Comparison of ENCODE assay signal across 8 mouse cellular contexts in the genomic region with DNA sequence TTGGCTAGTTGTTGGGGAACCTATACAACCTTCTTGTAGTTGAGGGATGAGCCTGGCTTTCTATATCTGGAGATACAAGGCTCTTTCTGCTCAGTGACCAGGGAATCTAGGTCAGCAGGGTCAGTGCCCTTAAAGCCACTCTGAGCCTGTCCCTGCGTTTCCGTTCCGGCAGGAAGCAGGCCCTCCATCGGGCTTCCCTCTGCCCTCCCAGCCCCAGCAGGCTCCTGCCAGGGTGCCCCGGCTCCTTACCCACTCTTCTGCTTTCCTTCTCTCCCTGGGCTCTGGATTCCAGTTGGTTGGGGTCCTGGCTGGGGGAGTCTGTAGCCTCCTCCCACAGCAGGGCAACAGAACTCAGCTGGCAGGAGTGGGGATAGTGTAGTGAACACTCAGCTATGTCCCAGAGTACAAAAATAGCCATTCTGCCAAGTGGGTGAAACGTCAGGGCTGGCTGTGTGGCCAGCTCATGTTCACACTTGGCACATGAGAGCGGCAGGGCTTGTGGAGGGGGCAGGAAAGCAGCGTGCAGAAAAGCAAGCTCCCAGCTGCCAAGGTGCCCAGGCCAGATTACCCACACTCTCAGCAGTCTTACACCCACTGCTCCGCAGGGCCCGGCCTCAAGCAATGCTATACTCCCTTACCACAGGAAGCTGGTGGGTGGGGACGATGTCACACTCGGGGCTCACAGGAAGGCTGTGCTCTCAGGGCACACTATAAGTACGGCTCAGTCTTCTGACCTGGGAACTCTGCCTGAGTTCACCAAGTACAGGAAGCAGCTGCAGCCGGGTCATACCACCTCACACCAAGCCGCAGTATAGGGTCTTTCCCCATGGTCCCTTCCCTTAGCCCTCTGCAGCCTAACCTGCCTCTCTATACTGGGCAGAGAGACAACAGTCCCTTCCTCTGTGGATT. TPM values are rescaled to one million over a fixed set of nuclear protein-coding genes. Genes with fewer than 3 reads are reported as not detected.
A peak's percentile ranks its signal among the peaks of the same experiment; 100 is the strongest.
DNase-seq lines count a peak whose midpoint lies in the region; ATAC-seq and TF ChIP-seq lines count a peak whose summit lies in the region.

No protein-coding gene starts in this region.

- peak overlapping the region; percentile 56 for H3K9ac ChIP-seq in heart, embryonic 15.5 days
- H3K9ac ChIP-seq in liver, embryonic 11.5 days (ENCODE audit: low read depth, low read length), result no peak overlapping the region

- H3K27me3 ChIP-seq in C2C12 (ENCODE audit: control insufficient read depth, insufficient read depth, insufficient read length), result no peaks in the 10 kb centered on the region
- H3K27me3 ChIP-seq in heart, embryonic 15.5 days, result no peaks in the 10 kb centered on the region
- H3K27me3 ChIP-seq in liver, embryonic 11.5 days (replicated peaks; ENCODE audit: control insufficient read depth, insufficient read depth, low read length), result no peaks in the 10 kb centered on the region

- 28% methylated on average over 15 of the region's 15 CpGs for WGBS in heart, embryonic 15.5 days
- WGBS in liver, embryonic 11.5 days, result 36% methylated on average over 15 of the region's 15 CpGs

- no peaks in the 10 kb centered on the region for H3K9me3 ChIP-seq in heart, embryonic 15.5 days (replicated peaks)
- no peaks in the 10 kb centered on the region for H3K9me3 ChIP-seq in liver, embryonic 11.5 days (ENCODE audit: control insufficient read depth, low read length)

- H3K36me3 ChIP-seq in C2C12 (ENCODE audit: control insufficient read depth, insufficient read depth), result no peaks in the 10 kb centered on the region
- no peaks in the 10 kb centered on the region for H3K36me3 ChIP-seq in heart, embryonic 15.5 days
- no peaks in the 10 kb centered on the region for H3K36me3 ChIP-seq in liver, embryonic 11.5 days (ENCODE audit: control insufficient read depth, insufficient read depth, low read length)

- H3ac ChIP-seq in C2C12 (ENCODE audit: control insufficient read depth, insufficient read length, low read depth), result peak overlapping the region; percentile 31

- H3K79me3 ChIP-seq in C2C12 (ENCODE audit: low read depth), result no peaks in the 10 kb centered on the region

- 0 out of 2 replicates have a peak, but pooled peaks have one; percentile 20 for ATAC-seq in erythroblast, adult 5-6 weeks (replicated peaks; ENCODE audit: low FRiP score, poor library complexity, severe bottlenecking)
- peak; percentile 83 for ATAC-seq in heart, embryonic 15.5 days (replicated peaks; ENCODE audit: insufficient number of reproducible peaks, insufficient read depth, low FRiP score, low read depth)
- peak; percentile 75 for ATAC-seq in liver, embryonic 11.5 days (replicated peaks; ENCODE audit: low FRiP score)

- peak; percentile 88 to 90 for DNase-seq in adrenal gland, postnatal 36 days
- DNase-seq in kidney, postnatal 14 days, result peak; percentile 89
- DNase-seq in liver, embryonic 11.5 days (ENCODE audit: low spot score), result peak; percentile 46
- peak; percentile 94 to 96 for DNase-seq in natural killer cell, adult 2 months (ENCODE audit: low spot score in 2 of 2)
- peak; percentile 36 for DNase-seq in testis, postnatal 14 days (ENCODE audit: low spot score)

- H3K79me2 ChIP-seq in C2C12 (ENCODE audit: control insufficient read depth, insufficient read depth), result peaks cover 14% of the 10 kb centered on the region

- H3K27ac ChIP-seq in heart, embryonic 15.5 days, result peak overlapping the region; percentile 97
- no peak overlapping the region for H3K27ac ChIP-seq in liver, embryonic 11.5 days (ENCODE audit: low read depth, low read length)

- H3K4me3 ChIP-seq in C2C12 (ENCODE audit: insufficient read depth, poor library complexity, severe bottlenecking), result peak overlapping the region; percentile 18
- peak overlapping the region; percentile 38 for H3K4me3 ChIP-seq in heart, embryonic 15.5 days
- H3K4me3 ChIP-seq in liver, embryonic 11.5 days (ENCODE audit: low read depth, low read length), result no peak overlapping the region

- peaks cover 39% of the 10 kb centered on the region for H3K4me1 ChIP-seq in heart, embryonic 15.5 days (replicated peaks)
- no peaks in the 10 kb centered on the region for H3K4me1 ChIP-seq in liver, embryonic 11.5 days (replicated peaks; ENCODE audit: control insufficient read depth, insufficient read depth, low read length)

- no peak for TF ChIP-seq CTCF in C2C12 (IDR thresholded peaks at IDR 0.05; ENCODE audit: control insufficient read depth, insufficient read depth, insufficient read length)

- H3K4me2 ChIP-seq in heart, embryonic 15.5 days, result peak overlapping the region; percentile 58
- peak overlapping the region; percentile 7 for H3K4me2 ChIP-seq in liver, embryonic 11.5 days

TF ChIP-seq in C2C12, 6 proteins besides CTCF, POLR2A, EP300 and RAD21:
- TF ChIP-seq USF1 (IDR thresholded peaks at IDR 0.05; ENCODE audit: low read depth), result no peak
- TF ChIP-seq MAX (IDR thresholded peaks at IDR 0.05), result peak; percentile 50
- TF ChIP-seq MYOD1 (IDR thresholded peaks at IDR 0.05; ENCODE audit: control insufficient read depth, insufficient read length, low read depth), result peak; percentile 5
- no peak for TF ChIP-seq MYOG (IDR thresholded peaks at IDR 0.05; ENCODE audit: control insufficient read depth, extremely low read depth, insufficient read length)
- TF ChIP-seq CEBPB (IDR thresholded peaks at IDR 0.05; ENCODE audit: low read depth), result no peak
- TF ChIP-seq FOSL1 (IDR thresholded peaks at IDR 0.05; ENCODE audit: insufficient read depth, low read length, poor library complexity, severe bottlenecking), result no peak
TF ChIP-seq in C2C12: peak in this region for 2.

RNA-seq across cellular contexts. Expression of a gene that starts 53.4 kb away (rescaled TPM):
- 18.2 TPM for polyA plus RNA-seq in C2C12 (2012; fragmentation: generic; extraction: Trizol)
- 10 to 100 TPM; 50.7 to 53.6 TPM for total RNA-seq in adrenal gland, postnatal 36 days (2021)
- total RNA-seq in erythroblast, adult 5-6 weeks (2015; ENCODE audit: low replicate concordance), result 48.3 and 50.0 TPM in 2 replicates
- total RNA-seq in erythroblast, adult 5-6 weeks (2017; ENCODE audit: low replicate concordance), result 37.9 and 41.1 TPM in 2 replicates
- polyA plus RNA-seq in heart, embryonic 15.5 days (2015; fragmentation: Nextera tagmentation; extraction: Ambion mirVana), result 10.2 and 10.8 TPM in 2 replicates
- 13.3 and 14.3 TPM in 2 replicates for polyA plus RNA-seq in liver, embryonic 11.5 days (2014; fragmentation: Nextera tagmentation; extraction: Ambion mirVana)

RNA-seq across cellular contexts. Expression of a gene that starts 54.5 kb away (rescaled TPM):
- 95.0 TPM for polyA plus RNA-seq in C2C12 (2012; fragmentation: generic; extraction: Trizol)
- 100 to 1,000 TPM; 293 to 406 TPM for total RNA-seq in adrenal gland, postnatal 36 days (2021)
- 3.3 and 5.8 TPM in 2 replicates for total RNA-seq in erythroblast, adult 5-6 weeks (2015; ENCODE audit: low replicate concordance)
- total RNA-seq in erythroblast, adult 5-6 weeks (2017; ENCODE audit: low replicate concordance), result 2.6 and 3.2 TPM in 2 replicates
- polyA plus RNA-seq in heart, embryonic 15.5 days (2015; fragmentation: Nextera tagmentation; extraction: Ambion mirVana), result 54.2 and 67.6 TPM in 2 replicates
- polyA plus RNA-seq in liver, embryonic 11.5 days (2014; fragmentation: Nextera tagmentation; extraction: Ambion mirVana), result 28.7 and 32.8 TPM in 2 replicates

Comparison
In these comparisons a context has a peak if more than half of its experiments do, and no peak if none do; other contexts are left out.
1. DNase-seq: peak in every context shown above with its lines; median percentile 95 in natural killer cell, adult 2 months; 89 in adrenal gland, postnatal 36 days; 89 in kidney, postnatal 14 days; 46 in liver, embryonic 11.5 days; 36 in testis, postnatal 14 days.
2. ATAC-seq: peak in every context shown above with its lines; median percentile 83 in heart, embryonic 15.5 days; 75 in liver, embryonic 11.5 days; 20 in erythroblast, adult 5-6 weeks.